Mouse (Mus musculus): Measurements from ENCODE around the gene Gm7970.
"Not testable (repeated sequence)": the region's sequence is repeated elsewhere in the genome, so short reads cannot be mapped to it uniquely, and the experiment has no call there.

Gm7970 gene

GRCm38 (mm10) chr14:41555483-41555882 is at the start of gene Gm7970:
Gene Gm7970, minus strand, starts transcription at chr14:41555583.
- not testable (repeated sequence) for DNase-seq (ENCODE audit: extremely low spot score, low spot score)

GRCm38 (mm10) chr14:41600935-41601334 is 45.6 kb upstream of the Gm7970 start:
- DNase-seq (ENCODE audit: extremely low spot score, low spot score): not testable (repeated sequence)

DNA sequence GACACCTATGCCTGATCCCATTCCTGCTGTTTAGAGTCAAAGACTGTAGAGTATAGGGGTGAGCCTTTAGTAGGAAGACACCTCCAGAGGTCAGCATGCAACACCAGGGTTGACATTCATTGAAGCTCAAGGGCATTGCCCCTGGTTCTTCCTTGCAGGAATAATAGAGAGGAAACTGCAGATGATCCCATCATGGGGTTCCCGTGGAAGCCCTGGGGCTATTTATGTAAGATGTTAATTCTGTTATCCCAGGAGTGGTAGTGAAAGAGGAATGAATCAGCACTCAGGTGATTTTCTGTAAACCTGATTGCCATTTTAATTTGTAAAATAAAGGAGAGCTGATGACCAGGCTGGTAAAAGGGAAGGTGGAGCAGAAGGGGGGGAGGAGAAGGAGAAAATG is 31.0 kb upstream of the Gm7970 start:
- DNase-seq (ENCODE audit: extremely low spot score, low spot score): not testable (repeated sequence)

- DNase-seq (ENCODE audit: extremely low spot score, low spot score): not testable (repeated sequence)
These were observed 17.5 kb upstream of the Gm7970 start, which contains the start of gene 1700049E17Rik2 for GRCm38 (mm10) chr14:41572911-41573310. Gene 1700049E17Rik2, plus strand, starts transcription at chr14:41573211.

GRCm38 (mm10) chr14:41524695-41525094 is 30.7 kb downstream of the Gm7970 start:
- not testable (repeated sequence) for DNase-seq (ENCODE audit: extremely low spot score, low spot score)

DNA sequence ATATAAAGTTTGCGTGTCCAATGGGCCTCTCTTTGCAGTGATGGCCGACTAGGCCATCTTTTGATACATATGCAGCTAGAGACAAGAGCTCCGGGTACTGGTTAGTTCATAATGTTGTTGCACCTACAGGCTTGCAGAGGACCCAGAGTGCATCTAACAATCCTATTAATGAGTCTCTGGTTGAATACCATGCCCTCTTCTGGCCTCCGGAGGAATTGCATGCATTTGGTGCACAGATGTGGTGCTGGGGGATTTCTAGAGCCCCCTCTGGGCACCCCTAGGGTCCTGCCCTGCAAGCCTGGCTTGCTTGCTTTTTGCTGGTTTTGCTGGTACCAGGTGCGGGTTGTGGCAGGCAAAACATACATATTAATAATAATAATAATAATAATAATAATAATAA is 34.7 kb downstream of the Gm7970 start:
- not testable (repeated sequence) for DNase-seq (ENCODE audit: extremely low spot score, low spot score)
